Mouse (Mus musculus) intestine, postnatal 0 days (tissue): ENCODE measurements around the gene Rhob. TPM values are rescaled to one million over a fixed set of nuclear protein-coding genes. Genes with fewer than 3 reads are reported as not detected.
A peak's percentile ranks its signal among the peaks of the same experiment; 100 is the strongest.

Experiments used
- ATAC-seq: fragments of 200-750 bp; cut with Nextera tagmentation; 2 replicates; pipeline ENCODE4 v1.8.0; 2017; ENCODE audit warnings: mild to moderate bottlenecking, moderate TSS enrichment, moderate library complexity
- H3K27ac ChIP-seq: fragments of 300-500 bp; sonication (generic); 2 replicates; pipeline ENCODE4 v1.5.1; 2014; ENCODE audit warnings: mild to moderate bottlenecking, low read depth, low read length, moderate library complexity
- H3K27me3 ChIP-seq: fragments of 300-500 bp; sonication (generic); replicated peaks from 2 replicates; pipeline ENCODE4 v1.6.1; 2014; ENCODE audit warnings: low read length, mixed read lengths; ENCODE audit not compliant: control insufficient read depth, insufficient read depth
- H3K36me3 ChIP-seq: fragments of 300-500 bp; sonication (generic); 2 replicates; pipeline ENCODE4 v1.6.1; 2014; ENCODE audit warnings: mild to moderate bottlenecking, moderate library complexity; ENCODE audit not compliant: control insufficient read depth, insufficient read depth
- H3K4me1 ChIP-seq: fragments of 300-500 bp; sonication (generic); replicated peaks from 2 replicates; pipeline ENCODE4 v1.6.1; 2014; ENCODE audit warnings: antibody characterized with exemption, low read length, mixed read lengths; ENCODE audit not compliant: control insufficient read depth, insufficient read depth
- H3K4me2 ChIP-seq: fragments of 300-500 bp; sonication (generic); replicated peaks from 2 replicates; pipeline ENCODE4 v1.6.1; 2014; ENCODE audit warnings: low read depth, mild to moderate bottlenecking, moderate library complexity
- H3K4me3 ChIP-seq: fragments of 300-500 bp; sonication (generic); 2 replicates; pipeline ENCODE4 v1.5.1; 2014; ENCODE audit warnings: low read depth, low read length
- H3K9ac ChIP-seq: fragments of 300-500 bp; sonication (generic); 2 replicates; pipeline ENCODE4 v1.6.1; 2014; ENCODE audit warnings: mild to moderate bottlenecking, low read depth, low read length
- H3K9me3 ChIP-seq: fragments of 300-500 bp; sonication (generic); 2 replicates; pipeline ENCODE4 v1.6.1; 2016; ENCODE audit warnings: mixed run types; ENCODE audit not compliant: control insufficient read depth
- CTCF ChIP-seq: sonication (generic); IDR thresholded peaks from 2 replicates; pipeline ENCODE4 v1.5.1; 2016; ENCODE audit warnings: low read depth, mild to moderate bottlenecking, control low read depth, antibody characterized with exemption, moderate library complexity
- WGBS: fragments of 180-500 bp; shearing (Covaris S2); extraction: QIAGEN DNeasy Blood & Tissue Kit; methylation state at CpG from one replicate; pipeline ENCODE4 v1.1.7; 2014; 5-methylcytosine and 5-hydroxymethylcytosine counted together
- polyA plus RNA-seq: library from polyadenylated mRNA; unstranded; fragments of >200 nt; fragmentation: Nextera tagmentation; extraction: Ambion mirVana; gene quantifications from 2 replicates; pipeline ENCODE4 v1.2.1, GENCODE M21; 2015

The Rhob gene
- polyA plus RNA-seq, 1 experiment from 2014 or later = 29.7 TPM

DNA sequence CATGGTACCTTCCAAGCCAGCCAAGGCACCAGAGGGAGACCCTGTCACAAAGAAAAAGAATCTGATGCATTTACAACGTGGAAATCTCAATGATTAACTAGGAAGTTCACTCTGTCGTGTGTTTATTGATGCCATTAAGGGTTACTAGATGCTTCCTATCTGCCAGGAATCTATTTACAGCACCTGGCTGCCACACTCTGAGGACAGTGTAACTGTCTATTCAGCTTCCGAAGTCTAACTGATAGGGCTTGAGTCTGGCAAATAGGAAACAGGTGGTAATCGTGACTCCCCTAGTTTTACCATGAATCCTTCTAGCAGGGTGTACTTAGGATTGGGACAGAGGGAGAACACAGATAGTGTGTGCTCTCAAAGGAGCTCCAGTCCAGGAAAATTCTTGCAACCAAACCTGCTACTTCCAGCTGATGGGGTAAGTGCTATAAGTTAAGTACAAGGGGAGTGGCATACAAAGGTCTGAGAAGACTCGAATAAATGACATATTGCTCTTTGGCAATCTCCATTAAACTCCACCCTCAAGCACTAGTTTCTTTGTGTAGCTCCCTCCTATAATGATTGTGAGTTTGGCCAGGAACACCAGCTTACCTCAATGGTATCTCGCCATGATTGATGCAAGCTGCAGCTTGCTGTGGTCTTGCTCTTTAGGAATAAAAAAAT lies 10.6 kb upstream of the Rhob start:
- Histone ChIP-seq H3K36me3 (no peaks in the 10 kb centered on the region), H3K9me3 (no peaks in the 10 kb centered on the region), H3K27ac (peak overlapping the region; percentile 72), H3K4me1 (no peaks in the 10 kb centered on the region), H3K4me2 (peak overlapping the region; percentile 56), H3K4me3 (no peak overlapping the region), H3K9ac (0 out of 2 replicates have a peak overlapping the region, but pooled peaks have one; percentile 11), H3K27me3 (no peaks in the 10 kb centered on the region)
- peak; percentile 84 for ATAC-seq
- 27% methylated on average over 6 of the region's 6 CpGs for WGBS
- TF ChIP-seq CTCF = no peak

DNA sequence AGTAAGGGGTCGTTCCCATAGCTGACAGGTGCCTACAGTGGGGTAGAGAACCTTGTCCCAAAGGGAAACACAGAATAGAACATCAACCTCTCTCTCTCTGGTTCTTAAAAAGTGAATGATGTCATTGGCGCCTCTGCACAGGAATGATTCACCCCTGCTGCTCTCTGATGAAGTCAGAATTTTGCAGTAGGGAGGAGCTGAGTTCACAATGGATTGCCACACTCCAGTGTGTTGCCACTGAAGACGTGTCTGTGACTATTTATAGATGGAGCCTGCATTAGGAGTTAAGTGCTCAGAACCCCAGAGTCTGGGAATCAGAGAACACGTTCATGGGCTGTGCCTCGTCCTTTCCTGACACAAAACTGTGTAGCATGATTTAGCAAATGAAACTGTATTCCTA lies 9.9 kb upstream of the Rhob start:
- Histone ChIP-seq H3K36me3 (no peaks in the 10 kb centered on the region), H3K27me3 (no peaks in the 10 kb centered on the region), H3K27ac (peak overlapping the region; percentile 29; the same call in 1 of the 2 replicates), H3K9ac (no peak overlapping the region), H3K4me3 (no peak overlapping the region), H3K4me2 (no peak overlapping the region), H3K9me3 (no peaks in the 10 kb centered on the region), H3K4me1 (no peaks in the 10 kb centered on the region)
- WGBS = 39% methylated on average over 5 of the region's 5 CpGs
- no peak for ATAC-seq
- TF ChIP-seq CTCF = no peak

DNA sequence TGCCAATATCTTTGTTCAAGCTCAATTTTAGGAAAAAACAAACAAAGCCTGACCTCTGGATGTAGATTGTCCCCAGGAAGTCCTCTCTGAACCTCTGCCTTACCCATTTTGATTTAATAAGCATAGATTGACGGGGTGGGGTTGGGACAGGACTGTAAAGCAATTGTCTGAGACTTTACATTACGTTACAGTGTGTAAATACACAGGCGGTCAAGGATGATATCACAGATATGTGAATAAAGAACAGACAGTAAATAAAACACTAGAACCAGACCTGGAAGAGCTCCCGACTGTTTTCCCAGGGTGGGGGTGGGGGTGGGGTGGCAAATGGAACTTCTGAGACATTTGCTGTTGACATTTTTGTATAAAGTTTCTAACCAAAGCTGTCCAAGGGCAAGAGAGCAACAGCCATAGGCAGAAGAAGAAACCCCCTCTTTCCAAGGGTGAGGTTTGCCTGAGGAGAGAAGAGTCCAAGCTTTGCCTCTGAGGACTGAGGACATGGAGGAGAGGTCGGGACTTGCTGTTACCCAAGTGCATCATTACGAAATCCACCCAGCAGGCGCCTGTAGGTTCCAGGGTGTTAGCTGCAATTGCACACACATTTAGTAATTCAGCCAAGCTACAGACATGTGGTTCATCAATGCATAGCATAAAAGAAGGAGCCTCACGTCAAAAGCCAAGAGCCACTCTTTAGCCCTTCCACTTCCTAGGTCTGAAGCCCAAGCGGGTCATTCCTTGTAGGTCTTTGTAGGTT lies 7.3 kb upstream of the Rhob start:
- H3K4me3 ChIP-seq = no peak overlapping the region
- no peaks in the 10 kb centered on the region for H3K4me1 ChIP-seq
- ATAC-seq = no peak
- no peak overlapping the region for H3K27ac ChIP-seq
- WGBS = 45% methylated on average over 9 of the region's 9 CpGs
- H3K36me3 ChIP-seq = no peaks in the 10 kb centered on the region
- no peak overlapping the region for H3K9ac ChIP-seq
- H3K9me3 ChIP-seq = no peaks in the 10 kb centered on the region
- H3K27me3 ChIP-seq = no peaks in the 10 kb centered on the region
- H3K4me2 ChIP-seq = no peak overlapping the region
- TF ChIP-seq CTCF = no peak

DNA sequence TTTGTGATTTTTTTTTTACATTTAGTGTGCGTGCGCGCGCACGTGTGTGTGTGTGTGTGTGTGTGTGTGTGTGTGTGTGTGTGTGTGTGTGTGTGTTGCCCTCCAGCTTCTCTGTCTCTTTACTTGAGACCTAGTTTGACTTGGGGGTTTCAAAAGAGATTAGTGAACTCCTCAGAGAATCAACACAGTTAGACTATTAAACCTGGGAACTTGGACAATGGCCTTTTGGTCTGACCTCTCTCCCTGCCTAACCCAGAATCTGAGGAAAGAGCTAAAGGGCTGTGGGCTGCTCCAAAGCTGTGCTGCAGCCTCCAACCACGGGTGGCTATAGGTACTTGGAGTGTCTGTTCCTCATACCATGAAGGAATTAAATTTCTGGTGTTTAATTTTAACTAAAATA lies 4.3 kb upstream of the Rhob start:
- Histone ChIP-seq H3K4me2 (no peak overlapping the region), H3K36me3 (no peaks in the 10 kb centered on the region), H3K4me1 (peaks cover 7% of the 10 kb centered on the region; the same call in 1 of the 2 replicates), H3K9ac (no peak overlapping the region), H3K27me3 (no peaks in the 10 kb centered on the region), H3K9me3 (no peaks in the 10 kb centered on the region), H3K4me3 (no peak overlapping the region), H3K27ac (no peak overlapping the region)
- ATAC-seq = no peak
- WGBS = 83% methylated on average over 6 of the region's 6 CpGs
- no peak for TF ChIP-seq CTCF

DNA sequence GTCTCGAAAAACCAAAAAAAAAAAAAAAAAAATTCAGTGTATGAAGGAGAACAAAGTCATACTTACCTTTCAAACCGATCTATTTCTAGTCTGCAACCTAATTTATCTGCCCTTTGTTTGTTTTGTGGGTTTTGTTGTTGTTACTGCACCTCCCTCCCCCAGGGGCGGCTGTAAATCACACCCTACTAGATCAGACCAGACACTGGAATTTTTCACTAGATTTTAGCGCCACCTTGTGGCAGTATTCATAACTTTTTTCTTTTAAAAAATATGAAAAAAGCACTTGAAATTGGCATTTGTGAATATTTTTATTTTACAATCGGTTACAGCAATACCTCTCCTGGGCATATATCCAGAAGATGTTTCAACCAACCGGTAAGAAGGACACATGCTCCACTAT lies 2.7 kb upstream of the Rhob start:
- Histone ChIP-seq H3K9ac (no peak overlapping the region), H3K4me3 (no peak overlapping the region), H3K4me2 (no peak overlapping the region), H3K36me3 (no peaks in the 10 kb centered on the region), H3K9me3 (no peaks in the 10 kb centered on the region), H3K27ac (no peak overlapping the region), H3K4me1 (peaks cover 7% of the 10 kb centered on the region; the same call in 1 of the 2 replicates), H3K27me3 (no peaks in the 10 kb centered on the region)
- peak; percentile 68 for TF ChIP-seq CTCF
- WGBS = 9% methylated on average over 6 of the region's 6 CpGs
- no peak for ATAC-seq

DNA sequence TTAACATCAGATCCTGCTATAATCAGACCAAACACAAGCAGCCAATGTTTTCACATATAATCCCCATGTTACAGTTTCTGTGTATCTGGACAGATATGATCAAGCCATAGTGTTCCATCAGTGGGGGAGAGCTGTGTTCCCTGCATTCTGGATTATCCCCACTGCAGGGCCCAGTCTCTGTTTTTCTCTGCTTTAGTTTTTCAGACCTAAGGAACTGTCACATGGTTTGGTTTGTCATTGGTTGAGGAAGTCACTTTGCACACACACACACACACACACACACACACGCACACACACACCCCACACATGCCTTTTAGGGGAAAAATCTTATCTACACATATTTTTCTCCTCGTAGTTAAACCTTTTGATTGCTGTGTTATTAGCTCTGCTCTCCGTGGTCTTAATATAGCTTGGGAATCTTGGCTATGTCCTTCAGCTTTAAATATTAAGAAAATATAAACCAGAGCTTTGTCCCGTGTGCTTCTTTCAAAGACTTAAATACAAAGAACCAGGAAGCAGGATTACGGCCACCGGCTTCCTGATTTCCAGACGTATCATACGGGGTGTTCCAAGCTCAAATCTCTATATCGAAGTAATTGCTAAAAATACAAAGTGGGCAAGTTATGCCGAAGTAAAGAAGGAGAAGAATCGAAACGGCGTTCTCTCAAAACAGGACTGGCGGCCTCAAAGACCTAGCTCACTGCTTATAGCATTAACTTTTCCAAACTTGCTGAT lies 1.9 kb upstream of the Rhob start:
- Histone ChIP-seq H3K9me3 (no peaks in the 10 kb centered on the region), H3K9ac (no peak overlapping the region), H3K36me3 (no peaks in the 10 kb centered on the region), H3K4me1 (peaks cover 10% of the 10 kb centered on the region; the same call in 1 of the 2 replicates), H3K4me3 (no peak overlapping the region), H3K4me2 (no peak overlapping the region), H3K27me3 (no peaks in the 10 kb centered on the region), H3K27ac (no peak overlapping the region)
- WGBS = 72% methylated on average over 14 of the region's 14 CpGs
- no peak for TF ChIP-seq CTCF
- ATAC-seq = no peak
